Mouse (Mus musculus): ENCODE measurements at regions not wholly inside any gene's neighbourhood (a gene's known extent, or its start where the extent isn't known, plus 50 kb on each side); places are given as distances from the start of the nearest gene placed in this dataset.

- CTCF ChIA-PET = no interaction called here
These were observed 105.8 kb upstream of the Slc4a7 start for GRCm38 (mm10) chr14:14596057-14596809.

DNA sequence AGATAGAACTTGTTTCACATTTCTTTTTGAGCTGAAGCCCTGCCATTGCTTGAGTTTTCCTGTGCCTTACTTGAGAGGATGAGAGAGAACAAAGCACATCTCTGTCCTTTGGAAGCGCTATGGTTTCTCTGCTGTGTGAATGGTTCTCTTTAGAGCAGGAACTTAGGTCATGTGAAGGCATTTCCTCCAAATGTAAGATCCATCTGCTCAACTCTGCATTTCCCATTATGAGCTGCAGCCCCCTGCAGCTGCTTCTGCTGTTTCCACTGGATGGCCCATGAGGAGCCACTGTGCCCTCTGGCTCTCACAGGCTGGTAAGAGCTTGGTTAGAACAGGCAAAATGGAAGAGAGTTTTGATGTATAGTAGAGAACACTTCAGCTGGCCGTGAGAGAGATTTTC lies 102.5 kb upstream of the Slc4a7 start:
- CTCF ChIA-PET = interaction anchor here (0.6 to 1.1 kb wide), 2 partner anchors 25 to 118 kb away, joined by 4 to 12 read pairs; no protein-coding TSS in a partner anchor

DNA sequence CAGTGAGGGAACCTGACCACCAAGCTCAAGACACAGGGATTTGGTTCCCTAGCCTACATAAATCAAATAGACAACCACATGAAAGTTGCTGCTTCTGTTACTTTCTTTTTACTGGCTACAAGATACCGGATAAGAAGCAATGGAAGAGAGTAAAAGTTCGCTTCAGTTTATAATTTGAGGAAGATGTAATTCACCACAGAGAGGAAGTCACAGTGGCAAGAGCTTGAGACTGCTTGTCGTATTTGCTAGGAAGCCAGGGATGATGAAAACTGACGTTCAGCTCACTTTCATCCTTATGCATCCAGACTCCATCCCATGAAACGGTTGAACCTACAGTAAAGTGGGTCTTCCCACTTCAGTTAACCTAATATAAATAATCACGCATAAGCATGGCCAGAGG lies 102.1 kb upstream of the Slc4a7 start:
- CTCF ChIA-PET = interaction anchor here (1.1 kb wide), 1 partner anchor 26 kb away, joined by 12 read pairs; no protein-coding TSS in a partner anchor

DNA sequence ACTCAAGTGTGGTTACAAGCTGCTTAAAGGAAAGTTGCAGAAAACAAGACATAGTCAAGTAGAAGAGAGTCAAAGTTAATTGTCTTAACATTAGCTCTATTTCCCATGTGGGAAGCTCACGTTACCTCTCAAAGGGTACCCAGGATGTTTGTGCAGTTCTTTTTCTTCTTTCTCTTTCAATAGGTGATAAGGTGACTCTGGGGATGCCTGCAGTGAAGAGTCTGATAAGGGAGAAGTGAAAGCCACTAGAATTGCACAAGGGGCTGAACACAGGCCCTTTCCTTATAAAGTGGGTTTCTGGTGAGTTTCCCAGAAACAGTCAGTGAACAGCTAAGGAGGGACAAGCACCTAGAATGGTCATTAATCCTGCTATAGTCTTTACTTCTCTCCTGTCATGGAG lies 98.6 kb upstream of the Slc4a7 start:
- CTCF ChIA-PET = interaction anchor here (0.5 to 0.7 kb wide), 2 partner anchors 29 to 92 kb away, joined by 3 to 4 read pairs; no protein-coding TSS in a partner anchor

DNA sequence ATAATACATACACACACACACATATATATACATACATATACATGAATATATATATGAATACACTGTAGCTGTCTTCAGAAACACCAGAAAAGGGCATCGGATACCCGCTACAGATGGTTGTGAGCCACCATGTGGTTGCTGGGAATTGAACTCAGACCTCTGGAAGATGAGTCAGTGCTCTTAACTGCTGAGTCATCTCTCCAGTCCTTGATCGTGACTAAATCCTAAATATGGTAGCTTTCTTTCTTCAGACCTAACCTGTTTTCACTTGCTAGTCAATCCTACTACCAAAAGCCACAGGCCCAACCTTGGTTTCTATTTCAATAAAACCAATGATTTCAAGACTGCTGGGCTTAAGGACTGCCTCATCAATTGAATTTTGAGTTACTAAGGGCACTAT lies 95.0 kb upstream of the Slc4a7 start:
- CTCF ChIA-PET = no interaction called here

DNA sequence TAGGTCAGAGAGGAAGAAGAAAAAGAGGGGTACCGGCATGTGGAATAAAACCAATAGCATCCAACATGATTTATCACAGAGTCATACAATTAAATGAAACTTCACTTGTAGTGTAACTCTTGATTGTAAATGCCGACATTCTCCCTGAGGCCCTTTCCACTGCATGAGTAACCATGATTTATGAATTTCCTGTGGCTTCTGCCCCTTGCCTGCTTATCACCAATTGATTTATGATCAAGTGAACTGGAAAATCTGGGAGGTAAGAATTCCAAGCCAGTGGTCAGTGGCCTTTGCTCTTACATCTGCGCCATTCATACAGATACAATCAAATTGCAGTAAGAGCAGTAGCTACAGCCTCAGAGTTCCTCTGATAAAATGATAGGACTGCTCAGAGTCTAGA lies 89.8 kb upstream of the Slc4a7 start:
- CTCF ChIA-PET = interaction anchor here (0.5 kb wide), 1 partner anchor 35 kb away, joined by 5 read pairs; no protein-coding TSS in a partner anchor

DNA sequence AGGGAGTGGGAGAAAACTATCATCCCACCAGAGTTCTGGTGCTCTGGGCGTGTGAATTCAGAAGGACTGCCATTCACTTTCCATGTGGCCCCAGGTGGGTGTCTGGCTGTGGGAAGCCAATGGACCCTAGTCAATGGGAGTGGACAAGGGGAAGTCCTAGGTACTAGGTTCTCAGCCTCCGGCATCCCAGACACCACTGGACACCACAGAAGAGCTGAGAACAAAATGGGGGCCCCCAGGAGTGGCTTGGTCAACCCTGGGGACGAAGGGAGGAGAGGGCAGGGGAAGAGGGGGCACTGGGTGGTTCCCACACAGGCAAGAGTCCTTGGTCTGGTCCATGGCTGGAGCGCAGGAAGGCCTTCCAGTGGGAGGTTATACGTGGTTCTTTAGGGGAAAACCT lies 81.8 kb upstream of the Slc4a7 start:
- CTCF ChIA-PET = interaction anchor here (0.9 kb wide), 1 partner anchor 14 kb away, joined by 3 read pairs; no protein-coding TSS in a partner anchor

GRCm38 (mm10) chr14:14628673-14629072 lies 73.4 kb upstream of the Slc4a7 start:
- CTCF ChIA-PET = no interaction called here

DNA sequence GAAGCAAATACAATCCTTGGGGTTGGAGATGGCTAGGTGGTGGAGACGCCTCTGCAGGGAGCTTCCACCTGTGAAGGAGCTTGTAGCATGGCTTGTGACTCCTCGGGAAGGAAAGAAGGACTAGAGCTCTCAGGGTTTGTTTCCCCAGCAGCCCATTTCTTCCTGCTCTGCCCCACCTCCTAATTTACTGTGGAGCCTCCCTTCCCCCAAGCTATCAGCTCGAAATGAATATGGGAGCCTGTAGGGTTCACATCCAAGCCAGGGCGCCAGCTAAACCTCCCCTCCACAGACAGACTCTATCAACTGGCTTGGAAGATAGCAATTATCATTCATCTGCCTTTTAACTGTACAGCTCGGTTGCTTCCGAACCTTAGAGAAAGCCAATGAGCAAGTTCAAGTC lies 70.3 kb upstream of the Slc4a7 start:
- CTCF ChIA-PET = interaction anchor here (0.6 kb wide), 1 partner anchor 117 kb away, joined by 5 read pairs; no protein-coding TSS in a partner anchor

DNA sequence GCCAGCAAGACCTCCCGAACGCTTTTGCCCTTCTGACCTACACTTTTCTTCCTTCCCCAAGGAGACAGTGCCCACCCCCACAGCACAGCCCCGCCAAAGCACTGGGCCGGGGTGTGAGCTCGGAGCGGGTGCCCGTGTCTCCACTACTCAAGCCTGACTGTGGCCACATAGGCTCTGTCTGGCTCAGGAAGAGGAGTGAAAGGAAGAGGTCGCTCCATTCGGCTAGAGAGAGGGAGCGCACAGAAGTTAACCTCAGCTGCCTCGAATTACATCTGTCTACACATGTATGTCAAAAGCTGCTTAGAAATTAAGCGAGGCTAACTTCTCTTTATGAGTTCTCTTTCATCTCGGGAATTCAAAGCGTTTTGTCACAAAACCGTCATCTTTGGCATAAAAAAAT lies 69.6 kb upstream of the Slc4a7 start:
- CTCF ChIA-PET = interaction anchor here (0.7 kb wide), 1 partner anchor 29 kb away, joined by 4 read pairs; no protein-coding TSS in a partner anchor

DNA sequence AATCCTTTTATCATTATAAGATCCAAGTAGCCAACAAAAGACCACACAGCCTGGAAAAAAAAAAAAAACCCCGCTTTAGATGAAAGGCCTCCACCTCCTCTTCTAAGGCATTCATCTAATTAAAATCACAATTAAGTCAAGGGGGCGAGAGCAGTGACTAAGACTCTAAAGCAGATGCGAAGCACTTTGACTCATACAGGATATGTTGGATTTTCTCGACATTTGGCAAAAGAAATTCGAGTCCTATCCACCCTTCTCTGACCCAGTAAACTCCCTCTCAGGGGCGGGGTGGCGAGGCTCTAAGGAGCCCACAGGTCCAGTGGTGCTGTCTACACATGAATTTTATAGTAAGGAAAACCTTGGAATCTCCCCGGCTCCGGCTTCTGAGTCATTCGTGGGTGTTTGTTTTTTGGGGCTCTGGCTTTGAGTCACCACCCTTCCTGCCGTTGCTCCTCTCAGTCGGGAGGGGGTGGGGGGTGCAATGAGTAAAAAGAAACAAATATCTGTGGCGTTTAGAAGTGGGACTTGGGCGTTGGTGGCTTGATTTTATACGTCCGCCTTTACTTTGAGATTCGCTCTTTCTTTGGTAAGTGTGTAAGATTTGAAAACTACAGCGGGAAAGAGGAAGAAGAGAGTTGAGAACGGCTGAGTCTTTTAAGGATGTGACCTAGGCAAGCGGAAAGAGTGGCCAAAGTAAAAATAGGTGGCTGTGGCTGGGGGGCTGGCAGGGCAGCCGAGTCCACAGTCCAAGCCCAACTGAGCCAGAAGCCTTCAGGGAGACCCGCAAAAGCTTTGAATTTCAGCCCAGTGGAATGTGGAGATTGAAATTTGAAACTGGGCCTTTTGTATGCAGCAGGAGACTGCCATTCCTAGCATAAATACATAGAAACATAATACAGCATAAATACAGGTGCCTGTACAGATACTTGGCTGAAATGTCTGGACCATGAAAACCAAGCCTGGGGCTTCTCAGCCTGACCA lies 68.8 kb upstream of the Slc4a7 start:
- CTCF ChIA-PET = interaction anchor here (0.7 kb wide), 1 partner anchor 30 kb away, joined by 4 read pairs; no protein-coding TSS in a partner anchor

DNA sequence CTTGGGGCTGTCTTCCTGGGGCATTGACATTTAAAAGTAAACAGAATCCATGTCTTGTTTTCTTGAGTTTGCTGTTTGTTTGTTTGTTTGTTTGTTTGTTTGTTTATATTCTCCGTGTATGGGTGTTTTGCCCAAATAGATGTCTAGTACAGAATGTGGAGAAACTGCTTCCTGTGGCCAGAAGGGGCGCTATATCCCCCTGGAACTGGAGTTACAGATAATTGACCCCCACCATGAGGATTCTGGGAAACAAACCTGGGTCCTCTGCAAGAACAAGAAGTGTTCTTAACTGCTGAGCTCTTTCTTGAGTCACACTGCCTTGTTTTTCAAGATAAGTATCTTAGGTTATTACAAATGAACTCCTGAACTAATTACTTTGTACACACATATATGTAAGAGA lies 68.1 kb upstream of the Slc4a7 start:
- CTCF ChIA-PET = no interaction called here

- CTCF ChIA-PET = interaction anchor here (0.5 kb wide), 2 partner anchors 8 to 295 kb away, joined by 3 read pairs; no protein-coding TSS in a partner anchor
These were observed 62.7 kb upstream of the Slc4a7 start for GRCm38 (mm10) chr14:14639102-14640015.

GRCm38 (mm10) chr14:14640023-14640441 lies 62.0 kb upstream of the Slc4a7 start:
- CTCF ChIA-PET = interaction anchor here (0.5 kb wide), 1 partner anchor 296 kb away, joined by 3 read pairs; no protein-coding TSS in a partner anchor

DNA sequence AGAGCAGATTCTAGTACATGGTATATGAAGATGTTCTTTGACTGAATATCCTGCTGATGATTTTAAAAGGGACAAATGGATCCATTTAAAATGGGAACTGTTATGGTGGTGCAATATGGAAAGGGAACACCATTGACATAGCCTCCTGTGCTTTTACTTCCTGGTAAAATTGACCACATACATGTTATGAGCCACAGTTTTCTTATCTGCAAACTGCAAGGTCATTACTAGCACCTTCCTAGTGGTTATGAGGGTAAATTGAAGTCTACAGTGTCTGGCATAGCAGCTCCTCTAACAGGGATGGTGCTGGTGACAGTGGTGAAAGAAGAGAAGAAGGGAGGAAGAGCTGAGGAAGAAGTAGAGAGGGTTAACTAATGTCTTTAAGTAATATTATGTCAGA lies 61.5 kb upstream of the Slc4a7 start:
- CTCF ChIA-PET = no interaction called here

GRCm38 (mm10) chr14:14643533-14643932 lies 58.5 kb upstream of the Slc4a7 start:
- CTCF ChIA-PET = no interaction called here

DNA sequence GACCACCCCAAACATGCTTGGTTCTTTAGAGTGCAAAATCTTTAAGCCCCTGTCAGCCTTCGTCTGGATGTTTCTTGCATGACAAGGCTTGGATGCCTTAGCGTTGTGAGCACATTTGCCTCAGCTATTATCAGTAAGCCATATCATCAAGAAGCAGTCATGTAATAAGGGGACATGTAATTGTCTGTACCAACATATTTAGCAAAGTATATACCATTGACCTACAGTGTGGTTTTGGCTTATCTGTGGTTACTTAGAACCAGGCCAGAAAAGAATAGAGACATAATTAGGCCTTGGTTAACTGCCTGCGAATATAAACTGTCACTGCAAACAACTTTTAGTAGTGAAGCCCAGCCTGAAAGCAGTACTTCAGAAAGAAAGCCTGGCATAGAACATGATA lies 57.0 kb upstream of the Slc4a7 start:
- CTCF ChIA-PET = no interaction called here
